Mouse (Mus musculus) forebrain, embryonic 16.5 days (tissue): ENCODE data around the gene Sema4g. TPM values are rescaled to one million over a fixed set of nuclear protein-coding genes. Genes with fewer than 3 reads are reported as not detected.
"Not testable (repeated sequence)": the region's sequence is repeated elsewhere in the genome, so short reads cannot be mapped to it uniquely, and the experiment has no call there.

Experiments used
- ATAC-seq: fragments of 200-750 bp; cut with Nextera tagmentation; 2 replicates; pipeline ENCODE4 v1.8.0; 2017; ENCODE audit warnings: mild to moderate bottlenecking, moderate library complexity
- H3K27ac ChIP-seq: fragments of 300-500 bp; sonication (generic); 2 replicates; pipeline ENCODE4 v1.5.1; 2014; ENCODE audit warnings: low read length, control low read depth
- H3K27me3 ChIP-seq: fragments of 300-500 bp; sonication (generic); replicated peaks from 2 replicates; pipeline ENCODE4 v1.6.1; 2014; ENCODE audit warnings: low read length; ENCODE audit not compliant: control insufficient read depth, insufficient read depth
- H3K36me3 ChIP-seq: fragments of 300-500 bp; sonication (generic); 2 replicates; pipeline ENCODE4 v1.6.1; 2014; ENCODE audit not compliant: control insufficient read depth, insufficient read depth
- H3K4me1 ChIP-seq: fragments of 300-500 bp; sonication (generic); replicated peaks from 2 replicates; pipeline ENCODE4 v1.6.1; 2014; ENCODE audit warnings: low read length; ENCODE audit not compliant: control insufficient read depth, insufficient read depth
- H3K4me2 ChIP-seq: fragments of 300-500 bp; sonication (generic); 2 replicates; pipeline ENCODE4 v1.6.1; 2014; ENCODE audit warnings: mild to moderate bottlenecking, low read length, control low read depth
- H3K4me3 ChIP-seq: fragments of 300-500 bp; sonication (generic); replicated peaks from 2 replicates; pipeline ENCODE4 v1.5.1; 2014; ENCODE audit warnings: mild to moderate bottlenecking, low read length, control low read depth
- H3K9ac ChIP-seq: fragments of 300-500 bp; sonication (generic); replicated peaks from 2 replicates; pipeline ENCODE4 v1.6.1; 2014; ENCODE audit warnings: low read depth, low read length, control low read depth
- H3K9me3 ChIP-seq: fragments of 300-500 bp; sonication (generic); 2 replicates; pipeline ENCODE4 v1.6.1; 2016; ENCODE audit warnings: low read length; ENCODE audit not compliant: control insufficient read depth
- WGBS: fragments of 180-500 bp; shearing (Covaris S2); extraction: QIAGEN DNeasy Blood & Tissue Kit; methylation state at CpG from one replicate; pipeline ENCODE4 v1.1.7; 2014; 5-methylcytosine and 5-hydroxymethylcytosine counted together
- polyA plus RNA-seq: library from polyadenylated mRNA; unstranded; fragments of >200 nt; fragmentation: Nextera tagmentation; extraction: Ambion mirVana; gene quantifications from 2 replicates; pipeline ENCODE4 v1.2.1, GENCODE M21; 2015

Gene Sema4g
- polyA plus RNA-seq, 1 experiment from 2014 or later: 15.8 TPM

GRCm38 (mm10) chr19:45028746-45029145 is 39.8 kb downstream of the Sema4g start:
- Histone ChIP-seq H3K4me3 (no peak overlapping the region), H3K4me1 (peaks cover 7% of the 10 kb centered on the region), H3K4me2 (no peak overlapping the region), H3K27ac (no peak overlapping the region), H3K36me3 (peaks cover 17% of the 10 kb centered on the region), H3K27me3 (no peaks in the 10 kb centered on the region), H3K9ac (no peak overlapping the region), H3K9me3 (no peaks in the 10 kb centered on the region)
- 63% methylated on average over 19 of the region's 19 CpGs for WGBS
- ATAC-seq: no peak

DNA sequence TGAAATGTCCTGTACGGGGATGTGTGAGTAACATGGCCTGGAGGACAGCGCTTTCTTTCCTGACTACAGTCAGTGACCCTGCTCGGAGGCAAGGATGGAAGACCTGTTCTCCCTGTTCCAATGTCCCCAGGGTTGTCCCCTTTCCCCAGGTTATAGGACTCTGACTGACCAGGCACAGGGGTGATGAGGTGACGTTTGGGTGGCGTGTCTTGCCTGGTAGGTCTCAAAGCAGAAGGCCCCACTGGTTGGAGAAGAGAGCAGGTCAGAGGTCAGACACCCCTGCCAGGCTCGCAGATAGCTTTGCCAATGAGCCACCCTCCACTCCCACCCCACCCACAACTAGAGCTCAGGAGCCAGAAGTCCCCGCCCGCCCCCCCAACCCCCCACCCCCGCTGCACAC is 40.7 kb downstream of the Sema4g start:
- Histone ChIP-seq H3K36me3 (peaks cover 17% of the 10 kb centered on the region), H3K9ac (no peak overlapping the region), H3K9me3 (no peaks in the 10 kb centered on the region), H3K4me2 (no peak overlapping the region), H3K4me3 (no peak overlapping the region), H3K27me3 (no peaks in the 10 kb centered on the region), H3K27ac (no peak overlapping the region), H3K4me1 (peaks cover 7% of the 10 kb centered on the region)
- no peak for ATAC-seq
- 51% methylated on average over 9 of the region's 9 CpGs for WGBS

DNA sequence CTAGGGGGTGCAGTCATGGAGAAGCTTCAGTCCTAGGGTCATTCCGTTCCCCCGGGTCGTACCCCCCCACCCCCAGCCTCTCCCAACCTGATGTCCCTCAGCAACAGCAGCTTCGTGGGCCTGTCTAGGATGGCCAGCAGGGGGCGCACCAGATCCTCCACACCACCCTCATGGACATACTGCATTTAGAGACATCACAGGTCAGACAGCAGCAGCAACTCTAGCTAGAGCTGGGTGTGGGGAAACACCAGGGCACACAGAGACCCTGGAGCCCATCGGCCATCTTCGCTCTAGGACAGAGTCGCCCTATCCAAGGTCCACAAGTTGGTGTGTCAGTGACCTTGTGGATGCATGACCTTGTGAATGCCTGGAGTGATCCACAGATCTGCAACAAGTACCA is 41.2 kb downstream of the Sema4g start:
- Histone ChIP-seq H3K4me2 (no peak overlapping the region), H3K4me1 (peaks cover 7% of the 10 kb centered on the region), H3K4me3 (no peak overlapping the region), H3K27ac (no peak overlapping the region), H3K27me3 (no peaks in the 10 kb centered on the region), H3K36me3 (peaks cover 14% of the 10 kb centered on the region; the same call in 1 of the 2 replicates), H3K9ac (no peak overlapping the region), H3K9me3 (no peaks in the 10 kb centered on the region)
- 39% methylated on average over 8 of the region's 8 CpGs for WGBS
- ATAC-seq: peak; percentile 24; the same call in 1 of the 2 replicates

GRCm38 (mm10) chr19:45030746-45031693 is 42.1 kb downstream of the Sema4g start:
- H3K27ac ChIP-seq: no peak overlapping the region
- peaks cover 7% of the 10 kb centered on the region for H3K4me1 ChIP-seq
- H3K27me3 ChIP-seq: no peaks in the 10 kb centered on the region
- H3K4me3 ChIP-seq: no peak overlapping the region
- WGBS: 43% methylated on average over 20 of the region's 20 CpGs
- H3K9ac ChIP-seq: no peak overlapping the region; the same call in 1 of the 2 replicates
- peaks cover 10% of the 10 kb centered on the region; the same call in 1 of the 2 replicates for H3K36me3 ChIP-seq
- no peaks in the 10 kb centered on the region for H3K9me3 ChIP-seq
- H3K4me2 ChIP-seq: peak overlapping the region; percentile 31
- ATAC-seq: peak; percentile 31

DNA sequence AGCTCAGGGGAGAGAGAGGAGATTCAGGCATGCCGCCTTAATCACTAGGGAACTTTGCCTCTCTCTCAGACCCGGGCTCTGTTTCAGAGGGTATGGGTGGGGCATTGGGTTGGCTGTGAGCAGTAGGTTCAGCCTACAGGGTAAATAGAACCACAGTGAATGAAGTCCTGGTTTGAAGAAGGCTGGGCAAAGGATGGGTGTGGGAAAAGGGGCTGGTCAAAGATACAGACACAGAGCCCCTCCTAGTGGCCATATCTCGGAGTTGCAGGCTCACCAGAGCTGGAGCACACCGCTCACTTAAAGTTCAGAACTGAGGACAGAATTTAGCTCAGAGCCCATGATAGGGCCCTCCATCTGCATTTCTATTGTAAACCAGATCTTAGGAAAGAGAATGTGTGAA is 42.9 kb downstream of the Sema4g start:
- H3K27ac ChIP-seq: no peak overlapping the region
- 21% methylated on average over 4 of the region's 4 CpGs for WGBS
- ATAC-seq: peak; percentile 41
- H3K36me3 ChIP-seq: peaks cover 5% of the 10 kb centered on the region; the same call in 1 of the 2 replicates
- no peak overlapping the region for H3K9ac ChIP-seq
- H3K27me3 ChIP-seq: no peaks in the 10 kb centered on the region
- H3K4me3 ChIP-seq: no peak overlapping the region
- no peaks in the 10 kb centered on the region for H3K9me3 ChIP-seq
- H3K4me1 ChIP-seq: peaks cover 7% of the 10 kb centered on the region
- H3K4me2 ChIP-seq: no peak overlapping the region

GRCm38 (mm10) chr19:45032570-45033332 is 43.9 kb downstream of the Sema4g start:
- Histone ChIP-seq H3K36me3 (no peaks in the 10 kb centered on the region), H3K27ac (no peak overlapping the region), H3K4me3 (no peak overlapping the region), H3K4me2 (no peak overlapping the region), H3K27me3 (no peaks in the 10 kb centered on the region), H3K9me3 (no peaks in the 10 kb centered on the region), H3K9ac (no peak overlapping the region), H3K4me1 (peaks cover 7% of the 10 kb centered on the region)
- WGBS: 43% methylated on average over 16 of the region's 17 CpGs
- ATAC-seq: no peak

- Histone ChIP-seq H3K27ac (no peak overlapping the region), H3K9me3 (no peaks in the 10 kb centered on the region), H3K36me3 (no peaks in the 10 kb centered on the region)
Measured at GRCm38 (mm10) chr19:45036867-45037266, 48.0 kb downstream of the Sema4g start.

GRCm38 (mm10) chr19:45038198-45038597 is 49.3 kb downstream of the Sema4g start:
- H3K9me3 ChIP-seq, H3K4me2 ChIP-seq, H3K27ac ChIP-seq, ATAC-seq, H3K27me3 ChIP-seq, H3K9ac ChIP-seq, H3K4me3 ChIP-seq, H3K36me3 ChIP-seq, H3K4me1 ChIP-seq: not testable (repeated sequence)
- WGBS: 93% methylated on average over 7 of the region's 7 CpGs

More at GRCm38 (mm10) chr19:45036867-45037266, 48.0 kb downstream of the Sema4g start:
- H3K4me3 ChIP-seq: no peak overlapping the region
- H3K9ac ChIP-seq: no peak overlapping the region
- H3K4me1 ChIP-seq: 0 out of 2 replicates have a peak, but pooled peaks cover 2% of the 10 kb centered on the region
- 28% methylated on average over 16 of the region's 16 CpGs for WGBS
- H3K4me2 ChIP-seq: no peak overlapping the region
- H3K27me3 ChIP-seq: no peaks in the 10 kb centered on the region
- ATAC-seq: no peak

DNA sequence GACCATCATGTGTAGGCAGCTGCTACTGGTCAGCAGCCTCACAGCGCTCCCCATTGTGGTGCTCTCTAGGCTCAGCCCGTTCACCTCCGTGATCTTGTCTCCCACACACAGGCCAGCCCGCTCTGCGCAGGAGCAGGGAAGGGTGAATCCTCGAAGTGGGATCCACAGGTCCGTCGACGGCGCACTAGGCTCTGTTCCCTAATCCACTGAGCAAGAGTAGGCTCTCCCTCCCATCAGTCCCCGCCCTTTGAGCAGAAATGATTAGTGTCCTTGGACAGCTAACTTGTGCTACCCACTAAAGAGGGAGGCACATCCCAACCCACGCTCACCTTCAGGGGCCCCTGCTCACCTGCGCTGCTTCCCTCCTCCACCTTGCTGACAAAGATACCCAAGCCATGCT is 51.3 kb downstream of the Sema4g start:
- Histone ChIP-seq H3K36me3 (no peaks in the 10 kb centered on the region), H3K27ac (no peak overlapping the region), H3K9ac (no peak overlapping the region), H3K4me1 (no peaks in the 10 kb centered on the region), H3K9me3 (no peaks in the 10 kb centered on the region), H3K4me3 (no peak overlapping the region), H3K4me2 (no peak overlapping the region), H3K27me3 (no peaks in the 10 kb centered on the region)
- ATAC-seq: no peak
- 62% methylated on average over 13 of the region's 13 CpGs for WGBS
